Mouse (Mus musculus) embryonic facial prominence, embryonic 14.5 days (tissue): Measurements from ENCODE around the gene Jade1. TPM values are rescaled to one million over a fixed set of nuclear protein-coding genes. Genes with fewer than 3 reads are reported as not detected.
A peak's percentile ranks its signal among the peaks of the same experiment; 100 is the strongest.

Source experiments
- ATAC-seq: fragments of 200-750 bp; cut with Nextera tagmentation; 2 replicates; pipeline ENCODE4 v1.8.0; 2017; ENCODE audit warnings: low read depth, moderate number of reproducible peaks, moderate TSS enrichment
- DNase-seq: peaks from one replicate; pipeline ENCODE4 v3.0.0-alpha.2; 2015; ENCODE audit warnings: low spot score
- H3K27ac ChIP-seq: fragments of 300-500 bp; sonication (generic); replicated peaks from 2 replicates; pipeline ENCODE4 v1.5.1; 2014; ENCODE audit warnings: low read depth, mild to moderate bottlenecking, low read length, moderate library complexity
- H3K27me3 ChIP-seq: fragments of 300-500 bp; sonication (generic); replicated peaks from 2 replicates; pipeline ENCODE4 v1.6.1; 2014; ENCODE audit warnings: low read length; ENCODE audit not compliant: control insufficient read depth, insufficient read depth
- H3K36me3 ChIP-seq: fragments of 300-500 bp; sonication (generic); 2 replicates; pipeline ENCODE4 v1.6.1; 2014; ENCODE audit warnings: low read length, mixed read lengths; ENCODE audit not compliant: control insufficient read depth, insufficient read depth
- H3K4me1 ChIP-seq: fragments of 300-500 bp; sonication (generic); 2 replicates; pipeline ENCODE4 v1.6.1; 2014; ENCODE audit warnings: antibody characterized with exemption, low read length; ENCODE audit not compliant: control insufficient read depth, insufficient read depth
- H3K4me2 ChIP-seq: fragments of 300-500 bp; sonication (generic); 2 replicates; pipeline ENCODE4 v1.6.1; 2014; ENCODE audit warnings: low read depth, mild to moderate bottlenecking, low read length, moderate library complexity, mixed read lengths
- H3K4me3 ChIP-seq: fragments of 300-500 bp; sonication (generic); 2 replicates; pipeline ENCODE4 v1.5.1; 2014; ENCODE audit warnings: low read depth, mild to moderate bottlenecking, low read length
- H3K9ac ChIP-seq: fragments of 300-500 bp; sonication (generic); 2 replicates; pipeline ENCODE4 v1.6.1; 2014; ENCODE audit warnings: low read depth, mild to moderate bottlenecking, low read length, moderate library complexity, mixed read lengths
- H3K9me3 ChIP-seq: fragments of 300-500 bp; sonication (generic); 2 replicates; pipeline ENCODE4 v1.6.1; 2016; ENCODE audit warnings: low read length; ENCODE audit not compliant: control insufficient read depth
- WGBS: fragments of 180-500 bp; shearing (Covaris S2); extraction: QIAGEN DNeasy Blood & Tissue Kit; methylation state at CpG from one replicate; pipeline ENCODE4 v1.1.7; 2014; 5-methylcytosine and 5-hydroxymethylcytosine counted together
- polyA plus RNA-seq: library from polyadenylated mRNA; unstranded; fragments of >200 nt; fragmentation: Nextera tagmentation; extraction: Ambion mirVana; gene quantifications from 2 replicates; pipeline ENCODE4 v1.2.1, GENCODE M21; 2014

The Jade1 gene
- 16.1 and 16.4 TPM in 2 replicates for polyA plus RNA-seq

- Histone ChIP-seq H3K9ac (no peak within 1 kb of the TSS), H3K9me3 (0 out of 2 replicates have a peak, but pooled peaks cover 4% of the 10 kb centered on the region), H3K27me3 (no peaks in the 10 kb centered on the region), H3K36me3 (no peaks in the 10 kb centered on the region), H3K4me3 (no peak within 1 kb of the TSS), H3K4me2 (no peak within 1 kb of the TSS), H3K27ac (no peak within 1 kb of the TSS), H3K4me1 (no peaks in the 10 kb centered on the region)
- DNase-seq, result no peak
- WGBS, result 95% methylated on average over 36 of the region's 36 CpGs
- ATAC-seq, result no peak
Observed at GRCm38 (mm10) chr3:41555491-41556381, at the start of gene Jade1. Gene Jade1, plus strand, starts transcription at chr3:41555731.

GRCm38 (mm10) chr3:41509441-41509840, 46.1 kb upstream of the Jade1 start:
- no peaks in the 10 kb centered on the region for H3K36me3 ChIP-seq
- H3K4me1 ChIP-seq, result no peaks in the 10 kb centered on the region
- no peak overlapping the region for H3K4me2 ChIP-seq
- no peak overlapping the region for H3K9ac ChIP-seq
- peak; percentile 63 for ATAC-seq
- no peak overlapping the region for H3K4me3 ChIP-seq
- WGBS, result 85% methylated on average over 2 of the region's 2 CpGs
- DNase-seq, result peak; percentile 54
- no peaks in the 10 kb centered on the region for H3K9me3 ChIP-seq
- H3K27ac ChIP-seq, result no peak overlapping the region
- H3K27me3 ChIP-seq, result no peaks in the 10 kb centered on the region

GRCm38 (mm10) chr3:41510191-41510590, 45.3 kb upstream of the Jade1 start:
- Histone ChIP-seq H3K27ac (no peak overlapping the region), H3K9me3 (no peaks in the 10 kb centered on the region), H3K4me1 (peaks cover 5% of the 10 kb centered on the region; the same call in 1 of the 2 replicates), H3K4me3 (no peak overlapping the region), H3K36me3 (no peaks in the 10 kb centered on the region), H3K9ac (no peak overlapping the region), H3K4me2 (no peak overlapping the region), H3K27me3 (no peaks in the 10 kb centered on the region)
- WGBS, result 66% methylated on average over 9 of the region's 9 CpGs
- DNase-seq (no peak), ATAC-seq (no peak)

- H3K36me3 ChIP-seq, result no peaks in the 10 kb centered on the region
- no peaks in the 10 kb centered on the region for H3K27me3 ChIP-seq
- DNase-seq (no peak), ATAC-seq (no peak)
- H3K4me2 ChIP-seq, result no peak overlapping the region
- no peaks in the 10 kb centered on the region for H3K9me3 ChIP-seq
- peaks cover 5% of the 10 kb centered on the region; the same call in 1 of the 2 replicates for H3K4me1 ChIP-seq
- 51% methylated on average over 7 of the region's 7 CpGs for WGBS
- no peak overlapping the region for H3K9ac ChIP-seq
- no peak overlapping the region for H3K4me3 ChIP-seq
- no peak overlapping the region for H3K27ac ChIP-seq
Observed at GRCm38 (mm10) chr3:41510750-41511149, 44.8 kb upstream of the Jade1 start.

GRCm38 (mm10) chr3:41514003-41514402, 41.5 kb upstream of the Jade1 start:
- whole genome bisulfite sequencing, result 65% methylated on average over 5 of the region's 5 CpGs

GRCm38 (mm10) chr3:41514683-41515305, 40.7 kb upstream of the Jade1 start:
- no peaks in the 10 kb centered on the region for H3K27me3 ChIP-seq
- H3K4me1 ChIP-seq, result peaks cover 5% of the 10 kb centered on the region; the same call in 1 of the 2 replicates
- H3K9ac ChIP-seq, result no peak overlapping the region
- H3K4me2 ChIP-seq, result no peak overlapping the region
- no peak overlapping the region for H3K27ac ChIP-seq
- peak; percentile 45 for DNase-seq
- 63% methylated on average over 11 of the region's 11 CpGs for WGBS
- H3K9me3 ChIP-seq, result no peaks in the 10 kb centered on the region
- no peak overlapping the region for H3K4me3 ChIP-seq
- no peaks in the 10 kb centered on the region for H3K36me3 ChIP-seq
- ATAC-seq, result peak; percentile 50; the same call in 1 of the 2 replicates

More at GRCm38 (mm10) chr3:41514003-41514402, 41.5 kb upstream of the Jade1 start:
- Histone ChIP-seq H3K9ac (no peak overlapping the region), H3K9me3 (no peaks in the 10 kb centered on the region), H3K4me1 (peaks cover 5% of the 10 kb centered on the region; the same call in 1 of the 2 replicates), H3K36me3 (no peaks in the 10 kb centered on the region), H3K27ac (no peak overlapping the region), H3K4me3 (no peak overlapping the region), H3K4me2 (no peak overlapping the region), H3K27me3 (no peaks in the 10 kb centered on the region)
- ATAC-seq, result no peak
- DNase-seq, result no peak

- DNase-seq, result no peak
- no peak overlapping the region for H3K4me3 ChIP-seq
- 73% methylated on average over 8 of the region's 8 CpGs for WGBS
Observed at GRCm38 (mm10) chr3:41516961-41517518, 38.5 kb upstream of the Jade1 start.

GRCm38 (mm10) chr3:41520925-41521324, 34.6 kb upstream of the Jade1 start:
- H3K4me3 ChIP-seq, result no peak overlapping the region
- H3K27ac ChIP-seq, result no peak overlapping the region
- H3K36me3 ChIP-seq, result no peaks in the 10 kb centered on the region
- ATAC-seq (no peak), DNase-seq (no peak)
- no peaks in the 10 kb centered on the region for H3K9me3 ChIP-seq
- H3K4me2 ChIP-seq, result no peak overlapping the region
- no peaks in the 10 kb centered on the region for H3K27me3 ChIP-seq
- H3K4me1 ChIP-seq, result no peaks in the 10 kb centered on the region
- 92% methylated on average over 4 of the region's 4 CpGs for WGBS
- no peak overlapping the region for H3K9ac ChIP-seq

More at GRCm38 (mm10) chr3:41516961-41517518, 38.5 kb upstream of the Jade1 start:
- Histone ChIP-seq H3K9ac (no peak overlapping the region), H3K27ac (no peak overlapping the region), H3K4me1 (peaks cover 5% of the 10 kb centered on the region; the same call in 1 of the 2 replicates), H3K9me3 (no peaks in the 10 kb centered on the region), H3K36me3 (no peaks in the 10 kb centered on the region), H3K4me2 (no peak overlapping the region), H3K27me3 (no peaks in the 10 kb centered on the region)
- ATAC-seq, result no peak
